Mouse (Mus musculus): ENCODE results near the gene Pecr. TPM values are rescaled to one million over a fixed set of nuclear protein-coding genes. Genes with fewer than 3 reads are reported as not detected.

The Pecr gene
- polyA plus RNA-seq, 1 experiment from 2014 or later, result 43.2 TPM

- no peak overlapping the region for H3K9ac ChIP-seq (ENCODE audit: low read depth, low read length)
- no peaks in the 10 kb centered on the region for H3K9me3 ChIP-seq (ENCODE audit: control insufficient read depth, low read length)
- ATAC-seq (replicated peaks; ENCODE audit: low FRiP score), result no peak
- 88% methylated on average over 9 of the region's 9 CpGs for WGBS
- H3K4me2 ChIP-seq, result no peak overlapping the region
- H3K4me3 ChIP-seq (ENCODE audit: low read depth, low read length), result no peak overlapping the region
- DNase-seq (ENCODE audit: low spot score), result no peak
- H3K27ac ChIP-seq (ENCODE audit: low read depth, low read length), result no peak overlapping the region
- H3K36me3 ChIP-seq (ENCODE audit: control insufficient read depth, insufficient read depth, low read length), result peaks cover 8% of the 10 kb centered on the region; the same call in 1 of the 2 replicates
- no peaks in the 10 kb centered on the region; the same call in 1 of the 2 replicates for H3K4me1 ChIP-seq (replicated peaks; ENCODE audit: control insufficient read depth, insufficient read depth, low read length)
- H3K27me3 ChIP-seq (replicated peaks; ENCODE audit: control insufficient read depth, insufficient read depth, low read length), result no peaks in the 10 kb centered on the region
Observed at GRCm38 (mm10) chr1:72312701-72313398, 28.7 kb upstream of the Pecr start.

- H3K27ac ChIP-seq (ENCODE audit: low read depth, low read length), result no peak overlapping the region
- H3K27me3 ChIP-seq (replicated peaks; ENCODE audit: control insufficient read depth, insufficient read depth, low read length), result no peaks in the 10 kb centered on the region
- H3K4me2 ChIP-seq, result no peak overlapping the region
- DNase-seq (ENCODE audit: low spot score) (no peak), ATAC-seq (replicated peaks; ENCODE audit: low FRiP score) (no peak)
- H3K36me3 ChIP-seq (ENCODE audit: control insufficient read depth, insufficient read depth, low read length), result peaks cover 8% of the 10 kb centered on the region; the same call in 1 of the 2 replicates
- H3K9ac ChIP-seq (ENCODE audit: low read depth, low read length), result no peak overlapping the region
- H3K4me3 ChIP-seq (ENCODE audit: low read depth, low read length), result no peak overlapping the region
- peaks cover 3% of the 10 kb centered on the region for H3K4me1 ChIP-seq (replicated peaks; ENCODE audit: control insufficient read depth, insufficient read depth, low read length)
- 75% methylated on average over 6 of the region's 6 CpGs for WGBS
- no peaks in the 10 kb centered on the region for H3K9me3 ChIP-seq (ENCODE audit: control insufficient read depth, low read length)
Observed at GRCm38 (mm10) chr1:72309744-72310424, 25.8 kb upstream of the Pecr start.

GRCm38 (mm10) chr1:72308919-72309318 lies 24.8 kb upstream of the Pecr start:
- Histone ChIP-seq H3K4me1 (replicated peaks; ENCODE audit: control insufficient read depth, insufficient read depth, low read length) (peaks cover 3% of the 10 kb centered on the region), H3K4me2 (no peak overlapping the region), H3K9me3 (ENCODE audit: control insufficient read depth, low read length) (no peaks in the 10 kb centered on the region), H3K36me3 (ENCODE audit: control insufficient read depth, insufficient read depth, low read length) (peaks cover 8% of the 10 kb centered on the region; the same call in 1 of the 2 replicates), H3K27ac (ENCODE audit: low read depth, low read length) (no peak overlapping the region), H3K4me3 (ENCODE audit: low read depth, low read length) (no peak overlapping the region), H3K27me3 (replicated peaks; ENCODE audit: control insufficient read depth, insufficient read depth, low read length) (no peaks in the 10 kb centered on the region), H3K9ac (ENCODE audit: low read depth, low read length) (no peak overlapping the region)
- ATAC-seq (replicated peaks; ENCODE audit: low FRiP score) (no peak), DNase-seq (ENCODE audit: low spot score) (no peak)
- WGBS, result 66% methylated on average over 4 of the region's 4 CpGs

- Histone ChIP-seq H3K9ac (ENCODE audit: low read depth, low read length) (peak within 1 kb of the TSS; percentile 81), H3K27ac (ENCODE audit: low read depth, low read length) (peak within 1 kb of the TSS; percentile 95), H3K4me1 (replicated peaks; ENCODE audit: control insufficient read depth, insufficient read depth, low read length) (peaks cover 3% of the 10 kb centered on the region), H3K9me3 (ENCODE audit: control insufficient read depth, low read length) (no peaks in the 10 kb centered on the region), H3K36me3 (ENCODE audit: control insufficient read depth, insufficient read depth, low read length) (peaks cover 1% of the 10 kb centered on the region; the same call in 1 of the 2 replicates), H3K4me2 (peak within 1 kb of the TSS; percentile 65), H3K27me3 (replicated peaks; ENCODE audit: control insufficient read depth, insufficient read depth, low read length) (no peaks in the 10 kb centered on the region), H3K4me3 (ENCODE audit: low read depth, low read length) (peak within 1 kb of the TSS; percentile 71)
- peak; percentile 99 for ATAC-seq (replicated peaks; ENCODE audit: low FRiP score)
- peak; percentile 90 for DNase-seq (ENCODE audit: low spot score)
- WGBS, result under 1% methylated on average over 21 of the region's 21 CpGs
Observed at GRCm38 (mm10) chr1:72307317-72307798, 23.2 kb upstream of the Pecr start, which contains the start of gene Xrcc5. Gene Xrcc5 (plus strand): TSS chr1:72307421.

- DNase-seq (ENCODE audit: low spot score) (no peak), ATAC-seq (replicated peaks; ENCODE audit: low FRiP score) (peak; percentile 85)
- H3K4me3 ChIP-seq (ENCODE audit: low read depth, low read length), result peak overlapping the region; percentile 71
- H3K27ac ChIP-seq (ENCODE audit: low read depth, low read length), result peak overlapping the region; percentile 95
- H3K9ac ChIP-seq (ENCODE audit: low read depth, low read length), result peak overlapping the region; percentile 81
- no peaks in the 10 kb centered on the region for H3K9me3 ChIP-seq (ENCODE audit: control insufficient read depth, low read length)
- no peaks in the 10 kb centered on the region for H3K27me3 ChIP-seq (replicated peaks; ENCODE audit: control insufficient read depth, insufficient read depth, low read length)
- H3K4me1 ChIP-seq (replicated peaks; ENCODE audit: control insufficient read depth, insufficient read depth, low read length), result peaks cover 3% of the 10 kb centered on the region
- 3% methylated on average over 11 of the region's 11 CpGs for WGBS
- no peaks in the 10 kb centered on the region; the same call in 1 of the 2 replicates for H3K36me3 ChIP-seq (ENCODE audit: control insufficient read depth, insufficient read depth, low read length)
- H3K4me2 ChIP-seq, result peak overlapping the region; percentile 65
Observed at GRCm38 (mm10) chr1:72306679-72307181, 22.6 kb upstream of the Pecr start.

GRCm38 (mm10) chr1:72306241-72306640 lies 22.1 kb upstream of the Pecr start:
- H3K27me3 ChIP-seq (replicated peaks; ENCODE audit: control insufficient read depth, insufficient read depth, low read length), result no peaks in the 10 kb centered on the region
- no peak overlapping the region for H3K9ac ChIP-seq (ENCODE audit: low read depth, low read length)
- 59% methylated on average over 3 of the region's 3 CpGs for WGBS
- H3K27ac ChIP-seq (ENCODE audit: low read depth, low read length), result no peak overlapping the region
- H3K36me3 ChIP-seq (ENCODE audit: control insufficient read depth, insufficient read depth, low read length), result no peaks in the 10 kb centered on the region
- H3K4me1 ChIP-seq (replicated peaks; ENCODE audit: control insufficient read depth, insufficient read depth, low read length), result peaks cover 3% of the 10 kb centered on the region
- H3K4me3 ChIP-seq (ENCODE audit: low read depth, low read length), result no peak overlapping the region; the same call in 1 of the 2 replicates
- peak overlapping the region; percentile 65 for H3K4me2 ChIP-seq
- ATAC-seq (replicated peaks; ENCODE audit: low FRiP score) (no peak), DNase-seq (ENCODE audit: low spot score) (no peak)
- no peaks in the 10 kb centered on the region for H3K9me3 ChIP-seq (ENCODE audit: control insufficient read depth, low read length)

DNA sequence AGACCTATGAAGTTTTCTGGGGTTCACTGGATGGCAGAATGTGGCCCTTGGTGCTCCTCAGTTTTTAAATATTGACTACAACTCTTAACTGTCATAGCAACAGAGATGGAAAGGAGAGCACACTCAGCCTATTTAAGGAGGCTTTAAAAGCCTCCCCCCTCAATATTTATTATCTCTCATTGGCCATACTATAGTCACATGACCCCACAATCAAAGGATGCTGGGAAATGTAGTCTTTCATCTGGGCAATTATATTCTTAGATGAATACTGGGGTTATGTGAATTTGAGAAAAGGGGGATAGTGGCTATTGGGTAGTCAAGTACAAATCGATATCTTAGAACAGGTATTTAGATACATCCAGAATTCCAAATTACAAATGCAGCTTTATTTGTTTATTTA lies 17.7 kb upstream of the Pecr start:
- 71% methylated on average over 1 of the region's 1 CpGs for WGBS
- no peak for ATAC-seq (replicated peaks; ENCODE audit: low FRiP score)
- H3K36me3 ChIP-seq (ENCODE audit: control insufficient read depth, insufficient read depth, low read length), result no peaks in the 10 kb centered on the region
- no peak overlapping the region for H3K4me3 ChIP-seq (ENCODE audit: low read depth, low read length)
- no peaks in the 10 kb centered on the region for H3K27me3 ChIP-seq (replicated peaks; ENCODE audit: control insufficient read depth, insufficient read depth, low read length)
- no peak overlapping the region for H3K9ac ChIP-seq (ENCODE audit: low read depth, low read length)
- no peak overlapping the region for H3K4me2 ChIP-seq
- H3K4me1 ChIP-seq (replicated peaks; ENCODE audit: control insufficient read depth, insufficient read depth, low read length), result peaks cover 3% of the 10 kb centered on the region
- H3K9me3 ChIP-seq (ENCODE audit: control insufficient read depth, low read length), result no peaks in the 10 kb centered on the region
- H3K27ac ChIP-seq (ENCODE audit: low read depth, low read length), result no peak overlapping the region
- DNase-seq (ENCODE audit: low spot score), result no peak

DNA sequence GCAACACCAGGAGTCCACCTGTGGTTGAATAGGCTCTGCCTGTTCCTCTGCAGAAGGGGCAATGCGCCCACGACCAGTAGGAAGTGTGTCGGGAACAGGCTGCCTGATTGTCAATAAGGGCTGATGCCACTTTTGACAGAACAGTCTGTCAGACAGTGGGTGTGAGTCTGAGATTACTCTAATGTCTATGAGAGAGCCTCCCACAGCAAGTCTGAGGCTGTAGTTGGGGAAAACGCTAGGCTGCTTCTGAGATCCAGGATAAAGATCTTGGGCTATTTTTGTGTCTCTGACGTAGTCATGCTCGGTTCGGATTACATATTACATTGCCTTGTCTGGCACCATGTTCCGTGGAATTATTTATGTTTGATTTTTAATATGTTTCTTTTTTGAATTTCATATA lies 11.6 kb upstream of the Pecr start:
- no peak overlapping the region for H3K4me2 ChIP-seq
- no peaks in the 10 kb centered on the region; the same call in 1 of the 2 replicates for H3K4me1 ChIP-seq (replicated peaks; ENCODE audit: control insufficient read depth, insufficient read depth, low read length)
- WGBS, result 66% methylated on average over 8 of the region's 8 CpGs
- no peak overlapping the region for H3K4me3 ChIP-seq (ENCODE audit: low read depth, low read length)
- H3K9me3 ChIP-seq (ENCODE audit: control insufficient read depth, low read length), result no peaks in the 10 kb centered on the region
- no peak for DNase-seq (ENCODE audit: low spot score)
- no peak overlapping the region for H3K9ac ChIP-seq (ENCODE audit: low read depth, low read length)
- H3K27ac ChIP-seq (ENCODE audit: low read depth, low read length), result no peak overlapping the region
- no peak for ATAC-seq (replicated peaks; ENCODE audit: low FRiP score)
- no peaks in the 10 kb centered on the region for H3K36me3 ChIP-seq (ENCODE audit: control insufficient read depth, insufficient read depth, low read length)
- H3K27me3 ChIP-seq (replicated peaks; ENCODE audit: control insufficient read depth, insufficient read depth, low read length), result no peaks in the 10 kb centered on the region
